Mouse (Mus musculus): ENCODE data around the gene Golga7b. TPM values are rescaled to one million over a fixed set of nuclear protein-coding genes. Genes with fewer than 3 reads are reported as not detected.
A peak's percentile ranks its signal among the peaks of the same experiment; 100 is the strongest.

The Golga7b gene
- polyA plus RNA-seq, 1 experiment from 2014 or later: 13.8 TPM

GRCm38 (mm10) chr19:42304506-42304905, 57.1 kb downstream of the Golga7b start:
- Histone ChIP-seq H3K9ac (ENCODE audit: low read length) (no peak overlapping the region), H3K4me1 (ENCODE audit: control insufficient read depth, insufficient read depth, low read length) (peaks cover 15% of the 10 kb centered on the region), H3K4me2 (ENCODE audit: low read length) (no peak overlapping the region), H3K27me3 (replicated peaks; ENCODE audit: control insufficient read depth, insufficient read depth, low read length) (no peaks in the 10 kb centered on the region), H3K36me3 (ENCODE audit: control insufficient read depth, insufficient read depth, low read length) (no peaks in the 10 kb centered on the region), H3K9me3 (replicated peaks; ENCODE audit: control insufficient read depth, low read length) (no peaks in the 10 kb centered on the region), H3K4me3 (ENCODE audit: low read depth, low read length) (no peak overlapping the region), H3K27ac (ENCODE audit: low read depth, low read length) (no peak overlapping the region)
- ATAC-seq: no peak
- no peak for DNase-seq (ENCODE audit: low spot score)
- WGBS: 94% methylated on average over 13 of the region's 13 CpGs

GRCm38 (mm10) chr19:42305746-42306145, 58.4 kb downstream of the Golga7b start:
- Histone ChIP-seq H3K4me3 (ENCODE audit: low read depth, low read length) (no peak overlapping the region), H3K9me3 (replicated peaks; ENCODE audit: control insufficient read depth, low read length) (no peaks in the 10 kb centered on the region), H3K4me2 (ENCODE audit: low read length) (no peak overlapping the region), H3K27ac (ENCODE audit: low read depth, low read length) (no peak overlapping the region), H3K27me3 (replicated peaks; ENCODE audit: control insufficient read depth, insufficient read depth, low read length) (no peaks in the 10 kb centered on the region), H3K9ac (ENCODE audit: low read length) (no peak overlapping the region), H3K36me3 (ENCODE audit: control insufficient read depth, insufficient read depth, low read length) (no peaks in the 10 kb centered on the region), H3K4me1 (ENCODE audit: control insufficient read depth, insufficient read depth, low read length) (peaks cover 15% of the 10 kb centered on the region)
- WGBS: 79% methylated on average over 8 of the region's 8 CpGs
- no peak for DNase-seq (ENCODE audit: low spot score)
- no peak for ATAC-seq

- 62% methylated on average over 7 of the region's 7 CpGs for WGBS
- Histone ChIP-seq H3K4me3 (ENCODE audit: low read depth, low read length) (no peak overlapping the region), H3K27me3 (replicated peaks; ENCODE audit: control insufficient read depth, insufficient read depth, low read length) (no peaks in the 10 kb centered on the region), H3K9ac (ENCODE audit: low read length) (no peak overlapping the region), H3K9me3 (replicated peaks; ENCODE audit: control insufficient read depth, low read length) (no peaks in the 10 kb centered on the region), H3K27ac (ENCODE audit: low read depth, low read length) (no peak overlapping the region), H3K36me3 (ENCODE audit: control insufficient read depth, insufficient read depth, low read length) (no peaks in the 10 kb centered on the region), H3K4me1 (ENCODE audit: control insufficient read depth, insufficient read depth, low read length) (peaks cover 15% of the 10 kb centered on the region), H3K4me2 (ENCODE audit: low read length) (no peak overlapping the region)
- DNase-seq (ENCODE audit: low spot score) (no peak), ATAC-seq (no peak)
Measured at GRCm38 (mm10) chr19:42306202-42306601, 58.8 kb downstream of the Golga7b start.

GRCm38 (mm10) chr19:42307019-42307418, 59.6 kb downstream of the Golga7b start:
- H3K9me3 ChIP-seq (replicated peaks; ENCODE audit: control insufficient read depth, low read length): no peaks in the 10 kb centered on the region
- H3K9ac ChIP-seq (ENCODE audit: low read length): no peak overlapping the region
- H3K27ac ChIP-seq (ENCODE audit: low read depth, low read length): no peak overlapping the region
- H3K4me1 ChIP-seq (ENCODE audit: control insufficient read depth, insufficient read depth, low read length): peaks cover 22% of the 10 kb centered on the region
- H3K27me3 ChIP-seq (replicated peaks; ENCODE audit: control insufficient read depth, insufficient read depth, low read length): no peaks in the 10 kb centered on the region
- peak; percentile 40; the same call in 1 of the 2 replicates for ATAC-seq
- no peak overlapping the region for H3K4me2 ChIP-seq (ENCODE audit: low read length)
- no peak for DNase-seq (ENCODE audit: low spot score)
- 15% methylated on average over 8 of the region's 8 CpGs for WGBS
- no peak overlapping the region for H3K4me3 ChIP-seq (ENCODE audit: low read depth, low read length)
- no peaks in the 10 kb centered on the region for H3K36me3 ChIP-seq (ENCODE audit: control insufficient read depth, insufficient read depth, low read length)

- H3K27me3 ChIP-seq (replicated peaks; ENCODE audit: control insufficient read depth, insufficient read depth, low read length): no peaks in the 10 kb centered on the region
- no peak overlapping the region for H3K4me2 ChIP-seq (ENCODE audit: low read length)
- peaks cover 30% of the 10 kb centered on the region for H3K4me1 ChIP-seq (ENCODE audit: control insufficient read depth, insufficient read depth, low read length)
- H3K9me3 ChIP-seq (replicated peaks; ENCODE audit: control insufficient read depth, low read length): no peaks in the 10 kb centered on the region
- H3K36me3 ChIP-seq (ENCODE audit: control insufficient read depth, insufficient read depth, low read length): no peaks in the 10 kb centered on the region
- 88% methylated on average over 12 of the region's 12 CpGs for WGBS
- H3K4me3 ChIP-seq (ENCODE audit: low read depth, low read length): no peak overlapping the region
- no peak overlapping the region for H3K27ac ChIP-seq (ENCODE audit: low read depth, low read length)
- DNase-seq (ENCODE audit: low spot score) (no peak), ATAC-seq (no peak)
- no peak overlapping the region for H3K9ac ChIP-seq (ENCODE audit: low read length)
Measured at GRCm38 (mm10) chr19:42308931-42309330, 61.6 kb downstream of the Golga7b start.

GRCm38 (mm10) chr19:42311332-42311731, 64.0 kb downstream of the Golga7b start:
- Histone ChIP-seq H3K27me3 (replicated peaks; ENCODE audit: control insufficient read depth, insufficient read depth, low read length) (no peaks in the 10 kb centered on the region), H3K4me3 (ENCODE audit: low read depth, low read length) (no peak overlapping the region), H3K36me3 (ENCODE audit: control insufficient read depth, insufficient read depth, low read length) (no peaks in the 10 kb centered on the region), H3K4me2 (ENCODE audit: low read length) (no peak overlapping the region), H3K27ac (ENCODE audit: low read depth, low read length) (peak overlapping the region; percentile 65; the same call in 1 of the 2 replicates), H3K9me3 (replicated peaks; ENCODE audit: control insufficient read depth, low read length) (no peaks in the 10 kb centered on the region), H3K9ac (ENCODE audit: low read length) (no peak overlapping the region), H3K4me1 (ENCODE audit: control insufficient read depth, insufficient read depth, low read length) (peaks cover 31% of the 10 kb centered on the region)
- WGBS: 43% methylated on average over 2 of the region's 2 CpGs
- DNase-seq (ENCODE audit: low spot score) (no peak), ATAC-seq (no peak)

DNA sequence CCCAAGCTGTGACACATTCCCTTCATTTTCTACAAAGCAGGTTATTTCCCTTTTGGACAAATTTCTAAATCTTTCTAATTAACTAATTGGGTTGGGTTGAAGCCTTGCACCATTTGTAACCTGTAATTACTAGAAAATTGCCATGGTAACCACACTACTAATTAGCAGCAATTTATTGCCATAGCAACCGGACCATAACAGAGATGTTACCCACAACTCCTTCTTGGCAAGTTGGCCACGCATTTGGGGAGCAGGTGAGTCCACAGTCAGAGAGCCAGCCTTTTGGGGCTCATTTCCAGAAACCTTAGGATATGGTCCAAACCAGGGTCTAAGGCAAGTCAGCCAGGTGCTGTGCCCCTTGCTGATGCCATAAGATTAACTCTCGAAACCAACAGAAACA, 64.8 kb downstream of the Golga7b start:
- ATAC-seq: peak; percentile 52
- peak overlapping the region; percentile 65; the same call in 1 of the 2 replicates for H3K27ac ChIP-seq (ENCODE audit: low read depth, low read length)
- 40% methylated on average over 3 of the region's 3 CpGs for WGBS

DNA sequence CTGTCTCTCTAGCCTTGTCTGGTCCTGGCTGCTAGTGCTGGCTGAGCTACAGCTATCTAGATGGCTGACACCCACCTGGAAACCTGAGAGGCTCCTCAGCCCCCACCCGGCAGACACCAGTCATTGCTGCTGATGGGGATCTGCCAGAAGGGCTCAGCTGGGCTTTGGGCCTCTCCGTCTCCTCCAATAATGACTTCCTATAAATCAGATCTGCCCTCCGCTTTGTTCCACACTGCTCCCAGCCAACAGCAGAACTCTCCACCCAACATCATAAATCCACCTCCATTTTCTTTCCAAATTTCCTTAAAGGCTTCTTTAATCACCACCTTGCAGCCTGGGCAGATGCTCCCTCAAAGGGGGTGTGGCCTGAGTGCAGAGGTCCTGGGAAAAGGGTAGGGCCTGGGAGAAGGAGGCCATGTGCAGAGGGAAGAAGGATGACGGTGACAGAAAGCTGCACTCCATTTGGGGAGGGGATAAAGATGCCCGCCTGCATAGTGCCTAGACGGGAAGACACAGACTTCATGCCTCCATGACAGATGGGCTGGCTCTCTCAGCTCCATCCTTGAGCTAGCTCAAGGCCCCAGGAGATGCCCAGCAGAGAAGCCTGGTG, 67.8 kb downstream of the Golga7b start:
- H3K36me3 ChIP-seq (ENCODE audit: control insufficient read depth, insufficient read depth, low read length): no peaks in the 10 kb centered on the region
- 72% methylated on average over 6 of the region's 6 CpGs for WGBS
- no peak for ATAC-seq
- no peaks in the 10 kb centered on the region for H3K9me3 ChIP-seq (replicated peaks; ENCODE audit: control insufficient read depth, low read length)
- DNase-seq (ENCODE audit: low spot score): no peak
- no peak overlapping the region; the same call in 1 of the 2 replicates for H3K27ac ChIP-seq (ENCODE audit: low read depth, low read length)
- H3K9ac ChIP-seq (ENCODE audit: low read length): no peak overlapping the region
- H3K4me3 ChIP-seq (ENCODE audit: low read depth, low read length): no peak overlapping the region
- no peaks in the 10 kb centered on the region for H3K27me3 ChIP-seq (replicated peaks; ENCODE audit: control insufficient read depth, insufficient read depth, low read length)
- H3K4me1 ChIP-seq (ENCODE audit: control insufficient read depth, insufficient read depth, low read length): peaks cover 53% of the 10 kb centered on the region
- no peak overlapping the region for H3K4me2 ChIP-seq (ENCODE audit: low read length)

More for the DNA sequence above, 64.8 kb downstream of the Golga7b start:
- Histone ChIP-seq H3K9ac (ENCODE audit: low read length) (no peak overlapping the region), H3K4me2 (ENCODE audit: low read length) (no peak overlapping the region), H3K4me1 (ENCODE audit: control insufficient read depth, insufficient read depth, low read length) (peaks cover 31% of the 10 kb centered on the region), H3K27me3 (replicated peaks; ENCODE audit: control insufficient read depth, insufficient read depth, low read length) (no peaks in the 10 kb centered on the region), H3K4me3 (ENCODE audit: low read depth, low read length) (no peak overlapping the region), H3K36me3 (ENCODE audit: control insufficient read depth, insufficient read depth, low read length) (no peaks in the 10 kb centered on the region), H3K9me3 (replicated peaks; ENCODE audit: control insufficient read depth, low read length) (no peaks in the 10 kb centered on the region)
- DNase-seq (ENCODE audit: low spot score): peak; percentile 93

DNA sequence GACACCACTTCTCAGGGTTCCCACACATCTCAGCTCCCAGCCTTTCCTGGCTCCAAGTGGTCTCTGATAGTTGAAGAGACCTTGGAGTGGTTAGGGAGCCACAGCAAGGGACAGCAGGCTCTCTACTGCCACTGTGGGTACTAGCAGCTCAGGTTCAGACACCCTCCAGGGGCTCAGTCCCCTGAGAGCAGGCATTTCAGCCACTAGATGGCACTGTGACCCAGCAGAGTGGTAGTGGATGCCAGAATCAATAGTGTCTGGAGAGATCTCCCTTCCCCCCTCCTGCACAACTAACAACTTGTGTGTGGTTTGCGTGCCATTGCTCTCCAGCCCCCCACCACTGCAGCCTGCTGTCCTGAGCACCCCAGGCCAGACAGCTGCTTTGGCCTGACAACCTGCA, 68.5 kb downstream of the Golga7b start:
- no peaks in the 10 kb centered on the region for H3K9me3 ChIP-seq (replicated peaks; ENCODE audit: control insufficient read depth, low read length)
- WGBS: 0% methylated on average over 1 of the region's 1 CpGs
- peak overlapping the region; percentile 84; the same call in 1 of the 2 replicates for H3K27ac ChIP-seq (ENCODE audit: low read depth, low read length)
- peak; percentile 95 for DNase-seq (ENCODE audit: low spot score)
- H3K4me1 ChIP-seq (ENCODE audit: control insufficient read depth, insufficient read depth, low read length): peaks cover 53% of the 10 kb centered on the region
- H3K36me3 ChIP-seq (ENCODE audit: control insufficient read depth, insufficient read depth, low read length): no peaks in the 10 kb centered on the region
- ATAC-seq: peak; percentile 74
- H3K4me2 ChIP-seq (ENCODE audit: low read length): no peak overlapping the region
- H3K27me3 ChIP-seq (replicated peaks; ENCODE audit: control insufficient read depth, insufficient read depth, low read length): no peaks in the 10 kb centered on the region
- H3K4me3 ChIP-seq (ENCODE audit: low read depth, low read length): no peak overlapping the region
- no peak overlapping the region for H3K9ac ChIP-seq (ENCODE audit: low read length)
